Mouse (Mus musculus) kidney, embryonic 16.5 days (tissue): Measurements from ENCODE around the gene Psph. TPM values are rescaled to one million over a fixed set of nuclear protein-coding genes. Genes with fewer than 3 reads are reported as not detected.
"Not testable (repeated sequence)": the region's sequence is repeated elsewhere in the genome, so short reads cannot be mapped to it uniquely, and the experiment has no call there.

Source experiments
- ATAC-seq: fragments of 200-750 bp; cut with Nextera tagmentation; 2 replicates; pipeline ENCODE4 v1.8.0; 2017; ENCODE audit warnings: moderate TSS enrichment; ENCODE audit not compliant: low FRiP score, low TSS enrichment
- H3K27ac ChIP-seq: fragments of 300-500 bp; sonication (generic); 2 replicates; pipeline ENCODE4 v1.5.1; 2014; ENCODE audit warnings: low read length
- H3K27me3 ChIP-seq: fragments of 300-500 bp; sonication (generic); 2 replicates; pipeline ENCODE4 v1.6.1; 2014; ENCODE audit warnings: low read length, control low read depth, mixed read lengths; ENCODE audit not compliant: insufficient read depth
- H3K36me3 ChIP-seq: fragments of 300-500 bp; sonication (generic); 2 replicates; pipeline ENCODE4 v1.6.1; 2014; ENCODE audit warnings: low read length, control low read depth, mixed read lengths; ENCODE audit not compliant: insufficient read depth
- H3K4me1 ChIP-seq: fragments of 300-500 bp; sonication (generic); 2 replicates; pipeline ENCODE4 v1.6.1; 2014; ENCODE audit warnings: low read length, control low read depth, mixed read lengths; ENCODE audit not compliant: insufficient read depth
- H3K4me2 ChIP-seq: fragments of 300-500 bp; sonication (generic); replicated peaks from 2 replicates; pipeline ENCODE4 v1.6.1; 2014; ENCODE audit warnings: low read depth, low read length
- H3K4me3 ChIP-seq: fragments of 300-500 bp; sonication (generic); 2 replicates; pipeline ENCODE4 v1.5.1; 2014; ENCODE audit warnings: mild to moderate bottlenecking, low read length
- H3K9ac ChIP-seq: fragments of 300-500 bp; sonication (generic); replicated peaks from 2 replicates; pipeline ENCODE4 v1.6.1; 2014; ENCODE audit warnings: low read length
- H3K9me3 ChIP-seq: fragments of 300-500 bp; sonication (generic); 2 replicates; pipeline ENCODE4 v1.6.1; 2016; ENCODE audit warnings: low read length, control low read depth
- WGBS: fragments of 180-500 bp; shearing (Covaris S2); extraction: QIAGEN DNeasy Blood & Tissue Kit; methylation state at CpG from one replicate; pipeline ENCODE4 v1.1.7; 2014; 5-methylcytosine and 5-hydroxymethylcytosine counted together
- polyA plus RNA-seq: library from polyadenylated mRNA; unstranded; fragments of >200 nt; fragmentation: Nextera tagmentation; extraction: Ambion mirVana; gene quantifications from 2 replicates; pipeline ENCODE4 v1.2.1, GENCODE M21; 2015

Psph gene
- polyA plus RNA-seq = 60.9 and 61.0 TPM in 2 replicates

DNA sequence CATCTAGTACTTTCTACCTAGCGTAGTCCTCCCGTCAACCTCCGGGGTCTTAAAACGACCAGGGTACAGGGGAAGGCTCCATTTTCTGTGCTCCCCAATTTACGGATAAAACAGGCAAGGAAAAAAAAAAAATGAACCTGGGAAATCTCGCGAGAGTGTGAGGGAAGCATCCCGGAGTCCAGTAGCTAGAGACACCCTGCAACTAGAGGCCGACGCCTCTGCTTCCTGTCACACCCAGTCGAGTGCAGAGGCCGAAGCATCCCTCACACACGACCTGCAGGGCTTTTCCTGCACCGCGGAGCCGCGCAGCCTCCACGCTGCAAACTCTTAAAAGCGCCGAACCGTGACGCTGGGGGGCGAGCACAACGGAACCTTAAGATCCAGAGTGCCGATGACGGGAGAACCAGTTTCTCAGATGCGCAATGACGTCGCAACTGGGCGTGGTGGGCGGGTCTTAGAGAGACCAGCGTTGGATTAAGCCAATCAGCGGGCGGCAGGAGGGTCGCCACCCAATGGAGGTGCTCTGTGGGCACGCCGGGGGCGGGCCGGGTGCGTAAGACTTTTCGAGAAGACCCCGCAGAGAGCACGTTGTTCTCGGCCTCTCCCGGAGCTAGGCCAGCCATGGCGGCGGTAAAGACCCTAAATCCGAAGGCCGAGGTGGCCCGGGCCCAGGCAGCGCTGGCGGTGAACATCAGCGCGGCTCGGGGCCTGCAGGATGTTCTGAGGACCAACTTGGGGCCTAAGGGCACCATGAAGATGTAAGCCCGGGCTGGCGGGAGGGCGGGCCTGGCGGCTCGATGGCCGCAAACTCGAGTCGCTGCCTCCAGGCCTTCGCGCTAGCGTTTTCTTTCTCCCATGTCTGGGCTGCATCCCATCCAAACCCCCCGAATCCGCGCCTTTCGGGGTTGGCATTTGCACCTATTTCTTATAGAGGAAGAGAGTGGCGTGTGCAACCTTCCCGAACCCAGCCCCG is at the start of gene Psph:
Psph (minus strand) TSS at position 632 of the 973 bp plus-strand sequence.
- H3K9ac ChIP-seq = peak within 1 kb of the TSS; percentile 98
- H3K27ac ChIP-seq = peak within 1 kb of the TSS; percentile 99
- under 1% methylated on average over 73 of the region's 73 CpGs for WGBS
- H3K9me3 ChIP-seq = no peaks in the 10 kb centered on the region
- peak within 1 kb of the TSS; percentile 85 for H3K4me3 ChIP-seq
- peak; percentile 99 for ATAC-seq
- H3K4me2 ChIP-seq = peak within 1 kb of the TSS; percentile 86
- H3K36me3 ChIP-seq = peaks cover 32% of the 10 kb centered on the region
- no peaks in the 10 kb centered on the region for H3K27me3 ChIP-seq
- H3K4me1 ChIP-seq = peaks cover 17% of the 10 kb centered on the region

- H3K9me3 ChIP-seq, H3K9ac ChIP-seq, H3K27ac ChIP-seq, H3K4me2 ChIP-seq, ATAC-seq, H3K4me3 ChIP-seq, H3K27me3 ChIP-seq: not testable (repeated sequence)
- 94% methylated on average over 7 of the region's 8 CpGs for WGBS
- H3K4me1 ChIP-seq = peaks cover 17% of the 10 kb centered on the region
- H3K36me3 ChIP-seq = peaks cover 54% of the 10 kb centered on the region
These were observed 3.3 kb upstream of the Psph start for GRCm38 (mm10) chr5:129790591-129790990.

- Histone ChIP-seq H3K9ac (peak overlapping the region; percentile 98), H3K27ac (peak overlapping the region; percentile 92), H3K4me1 (peaks cover 17% of the 10 kb centered on the region), H3K9me3 (no peaks in the 10 kb centered on the region), H3K27me3 (no peaks in the 10 kb centered on the region), H3K4me2 (peak overlapping the region; percentile 86), H3K4me3 (peak overlapping the region; percentile 85), H3K36me3 (peaks cover 40% of the 10 kb centered on the region)
- ATAC-seq = no peak
- 11% methylated on average over 11 of the region's 11 CpGs for WGBS
These were observed 757 bp upstream of the Psph start for GRCm38 (mm10) chr5:129787818-129788593.

GRCm38 (mm10) chr5:129786161-129786560 is 1.1 kb downstream of the Psph start:
- no peak for ATAC-seq
- peak overlapping the region; percentile 85 for H3K4me3 ChIP-seq
- H3K4me1 ChIP-seq = peaks cover 17% of the 10 kb centered on the region
- peaks cover 24% of the 10 kb centered on the region for H3K36me3 ChIP-seq
- H3K4me2 ChIP-seq = peak overlapping the region; percentile 53
- no peaks in the 10 kb centered on the region for H3K27me3 ChIP-seq
- H3K9me3 ChIP-seq = no peaks in the 10 kb centered on the region
- WGBS = 75% methylated on average over 6 of the region's 6 CpGs
- peak overlapping the region; percentile 99 for H3K27ac ChIP-seq
- peak overlapping the region; percentile 98 for H3K9ac ChIP-seq

GRCm38 (mm10) chr5:129785235-129785870 is 1.9 kb downstream of the Psph start:
- no peak overlapping the region for H3K9ac ChIP-seq
- peaks cover 19% of the 10 kb centered on the region for H3K36me3 ChIP-seq
- peaks cover 17% of the 10 kb centered on the region for H3K4me1 ChIP-seq
- ATAC-seq = no peak
- no peak overlapping the region for H3K4me3 ChIP-seq
- H3K27me3 ChIP-seq = no peaks in the 10 kb centered on the region
- no peaks in the 10 kb centered on the region for H3K9me3 ChIP-seq
- no peak overlapping the region for H3K27ac ChIP-seq
- H3K4me2 ChIP-seq = no peak overlapping the region
- WGBS = 88% methylated on average over 5 of the region's 5 CpGs

DNA sequence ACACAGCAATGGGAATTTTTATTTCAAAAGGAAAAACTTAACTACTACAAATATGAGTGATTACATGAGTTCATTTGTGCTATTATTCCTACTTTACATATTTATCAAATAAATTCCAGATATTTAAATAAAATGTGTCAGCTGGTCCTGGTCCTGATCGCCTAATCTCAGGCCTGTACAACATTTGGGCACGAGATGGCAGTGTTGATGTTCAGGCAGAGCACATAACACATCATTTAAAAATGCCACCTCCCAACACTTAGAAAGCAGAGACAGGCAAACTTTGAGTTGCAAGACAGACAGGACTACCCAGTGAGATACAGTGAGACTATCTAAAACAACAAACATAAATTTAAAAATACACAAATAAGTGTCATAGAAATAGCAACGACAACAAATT is 5.0 kb downstream of the Psph start:
- Histone ChIP-seq H3K27ac (no peak overlapping the region), H3K4me2 (no peak overlapping the region), H3K36me3 (no peaks in the 10 kb centered on the region), H3K9ac (no peak overlapping the region), H3K27me3 (no peaks in the 10 kb centered on the region), H3K4me1 (peaks cover 15% of the 10 kb centered on the region), H3K4me3 (no peak overlapping the region), H3K9me3 (no peaks in the 10 kb centered on the region)
- ATAC-seq = no peak
- 50% methylated on average over 3 of the region's 3 CpGs for WGBS

DNA sequence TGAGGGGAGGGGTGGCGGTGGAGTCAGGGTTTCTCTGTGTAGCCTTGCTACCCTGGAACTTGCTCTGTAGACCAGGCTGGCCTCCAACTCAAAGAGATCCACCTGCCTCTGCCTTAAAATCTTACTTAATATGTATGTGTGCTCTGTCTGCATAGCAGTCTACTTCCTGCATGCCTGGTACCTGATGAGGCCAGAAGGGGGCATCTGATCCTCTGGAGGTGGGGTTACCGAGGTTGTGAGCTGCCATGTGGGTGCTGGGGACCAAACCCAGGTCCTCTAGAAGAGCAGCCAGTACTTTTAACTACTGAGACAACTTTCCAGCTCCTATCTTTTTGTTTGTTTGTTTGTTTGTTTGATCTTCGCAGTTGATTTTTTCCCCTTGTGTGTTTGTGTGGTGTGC is 7.1 kb downstream of the Psph start:
- WGBS = 92% methylated on average over 3 of the region's 3 CpGs
- no peak overlapping the region for H3K27ac ChIP-seq
- H3K36me3 ChIP-seq = peaks cover 2% of the 10 kb centered on the region; the same call in 1 of the 2 replicates
- peaks cover 15% of the 10 kb centered on the region for H3K4me1 ChIP-seq
- H3K4me2 ChIP-seq = no peak overlapping the region
- H3K9me3 ChIP-seq = no peaks in the 10 kb centered on the region
- H3K4me3 ChIP-seq = no peak overlapping the region
- H3K27me3 ChIP-seq = no peaks in the 10 kb centered on the region
- ATAC-seq = no peak
- H3K9ac ChIP-seq = no peak overlapping the region

GRCm38 (mm10) chr5:129778996-129779716 is 8.1 kb downstream of the Psph start:
- Histone ChIP-seq H3K4me1 (peaks cover 15% of the 10 kb centered on the region), H3K9ac (peak overlapping the region; percentile 78), H3K27ac (peak overlapping the region; percentile 79), H3K36me3 (peaks cover 2% of the 10 kb centered on the region; the same call in 1 of the 2 replicates), H3K9me3 (no peaks in the 10 kb centered on the region), H3K27me3 (no peaks in the 10 kb centered on the region), H3K4me2 (peak overlapping the region; percentile 94), H3K4me3 (peak overlapping the region; percentile 70)
- peak; percentile 96 for ATAC-seq
- 1% methylated on average over 32 of the region's 32 CpGs for WGBS
